ENCODE assay signal across 25 mouse cellular contexts in genomic region chr10:87046469-87046868, GRCm38 (mm10). TPM values are rescaled to one million over a fixed set of nuclear protein-coding genes. Genes with fewer than 3 reads are reported as not detected.
DNase-seq lines count a peak whose midpoint lies in the region; ATAC-seq and TF ChIP-seq lines count a peak whose summit lies in the region.
"Had no signal": no experiment of that assay in that cellular context is flagged by ENCODE, and none has a peak within 500 bp of the region (broad histone marks: within the 10 kb centered on the region; RNA-seq: fewer than 3 reads in every experiment).

No protein-coding gene starts in this region.

- no peak for TF ChIP-seq CTCF in heart, adult 2 months (IDR thresholded peaks at IDR 0.05)

- no peaks in the 10 kb centered on the region for H3K36me3 ChIP-seq in heart, embryonic 10.5 days
- no peaks in the 10 kb centered on the region for H3K36me3 ChIP-seq in heart, adult 2 months (ENCODE audit: control insufficient read depth, insufficient read depth, low read length)
- H3K36me3 ChIP-seq in forebrain, embryonic 11.5 days (ENCODE audit: control insufficient read depth, insufficient read depth, low read length), result no peaks in the 10 kb centered on the region

- H3K4me2 ChIP-seq in forebrain, embryonic 11.5 days (ENCODE audit: low read depth, low read length, severe bottlenecking), result no peak overlapping the region

- no peak for TF ChIP-seq EP300 in heart, adult 2 months (IDR thresholded peaks at IDR 0.05; ENCODE audit: insufficient read depth, low read depth, low read length)

- no peak overlapping the region for H3K9ac ChIP-seq in heart, adult 2 months (ENCODE audit: low read depth, low read length)
- no peak overlapping the region for H3K9ac ChIP-seq in forebrain, embryonic 11.5 days (ENCODE audit: low read length)
- H3K9ac ChIP-seq: liver, embryonic 14.5 days had no signal

- no peak for DNase-seq in heart, embryonic 10.5 days (ENCODE audit: low spot score)
- no peak for DNase-seq in heart, adult 2 months
- DNase-seq in ES-CJ7 (ENCODE audit: low read depth, low spot score), result peak; percentile 10
- DNase-seq in forebrain, embryonic 11.5 days (ENCODE audit: low spot score), result peak; percentile 55
- DNase-seq in mesoderm, embryonic 11.5 days (ENCODE audit: low read depth, low spot score), result peak; percentile 9
- DNase-seq in spleen, postnatal 14 days (ENCODE audit: low spot score in 2 of 2), result no peak
- no peak for DNase-seq in natural killer cell, adult 2 months (ENCODE audit: low spot score in 2 of 2)
- DNase-seq: adrenal gland, adult 8-10 months; cerebellum, adult 11 months; cerebellum, postnatal 10 days; heart, postnatal 36 days; kidney, adult 2 months; kidney, postnatal 14 days; right cerebral cortex, postnatal 25 days had no signal

- peaks cover 3% of the 10 kb centered on the region; the same call in 1 of the 2 replicates for H3K4me1 ChIP-seq in heart, embryonic 10.5 days
- H3K4me1 ChIP-seq in heart, adult 2 months (ENCODE audit: control insufficient read depth, insufficient read depth, low read length), result no peaks in the 10 kb centered on the region
- H3K4me1 ChIP-seq in forebrain, embryonic 11.5 days (replicated peaks; ENCODE audit: control insufficient read depth, insufficient read depth, low read length), result 0 out of 2 replicates have a peak, but pooled peaks cover 6% of the 10 kb centered on the region

- H3K9me3 ChIP-seq in heart, embryonic 10.5 days, result no peaks in the 10 kb centered on the region
- no peaks in the 10 kb centered on the region for H3K9me3 ChIP-seq in forebrain, embryonic 11.5 days (ENCODE audit: control insufficient read depth, low read length)

- TF ChIP-seq POLR2A in heart, adult 2 months (IDR thresholded peaks at IDR 0.05; ENCODE audit: insufficient read depth, low read depth, low read length), result no peak

- WGBS in heart, embryonic 10.5 days, result 29% methylated on average over 6 of the region's 6 CpGs
- 37% methylated on average over 6 of the region's 6 CpGs for WGBS in heart, adult 2 months
- WGBS in forebrain, embryonic 11.5 days, result 6% methylated on average over 6 of the region's 6 CpGs

- peak; percentile 79 for ATAC-seq in forebrain, embryonic 11.5 days (replicated peaks; ENCODE audit: low FRiP score)

- no peaks in the 10 kb centered on the region for H3K79me2 ChIP-seq in heart, adult 2 months (replicated peaks; ENCODE audit: control insufficient read depth, insufficient read depth, low read length)

- H3K27me3 ChIP-seq in heart, embryonic 10.5 days (ENCODE audit: insufficient read depth, poor library complexity, severe bottlenecking), result peaks cover 24% of the 10 kb centered on the region
- H3K27me3 ChIP-seq in heart, adult 2 months (ENCODE audit: control insufficient read depth, insufficient read depth, low read length), result no peaks in the 10 kb centered on the region
- H3K27me3 ChIP-seq in forebrain, embryonic 11.5 days (ENCODE audit: control insufficient read depth, insufficient read depth, low read length), result no peaks in the 10 kb centered on the region
- H3K27me3 ChIP-seq: CH12.LX had no signal

- intact Hi-C loops in heart, adult 2 months (cut with DNase I), result no loop called here

- H3K27ac ChIP-seq in heart, embryonic 10.5 days, result peak overlapping the region; percentile 37; the same call in 1 of the 2 replicates
- H3K27ac ChIP-seq in heart, adult 2 months, result no peak overlapping the region
- H3K27ac ChIP-seq in forebrain, embryonic 11.5 days (ENCODE audit: low read depth, low read length), result peak overlapping the region; percentile 67
- H3K27ac ChIP-seq: layer of hippocampus, adult 2 months; liver, embryonic 14.5 days had no signal

- H3K4me3 ChIP-seq in heart, embryonic 10.5 days, result no peak overlapping the region
- H3K4me3 ChIP-seq in heart, adult 2 months, result no peak overlapping the region
- H3K4me3 ChIP-seq in forebrain, embryonic 11.5 days (ENCODE audit: low read depth, low read length), result no peak overlapping the region
- H3K4me3 ChIP-seq: layer of hippocampus, adult 2 months had no signal

RNA-seq across cellular contexts. Expression of gene 1700113H08Rik, which starts 11.4 kb away (rescaled TPM):
- polyA plus RNA-seq in heart, embryonic 10.5 days (2016; fragmentation: Nextera tagmentation; extraction: Ambion mirVana), result not detected in 2 replicates
- not detected for total RNA-seq in heart, adult 2 months (2021)
- polyA plus RNA-seq in heart, adult 2 months (2012; rRNA removed), result 0.12 and 0.32 TPM in 2 replicates
- polyA plus RNA-seq in forebrain, embryonic 11.5 days (2014; fragmentation: Nextera tagmentation; extraction: Ambion mirVana), result not detected in 2 replicates
- total RNA-seq: adrenal gland, adult 8-10 months; CH12.LX; gastrocnemius, postnatal 4 days; heart, postnatal 36 days; layer of hippocampus, adult 2 months; left cerebral cortex, postnatal 25 days; megakaryocyte progenitor cell, adult 5-6 weeks; neutrophil, adult 5-6 weeks had no signal
- polyA plus RNA-seq: heart, embryonic 14.5 days; kidney, adult 2 months; limb, embryonic 14.5 days; liver, embryonic 14.5 days; lung, embryonic 16.5 days; stomach, embryonic 16.5 days had no signal

RNA-seq across cellular contexts. Expression of gene Stab2, which starts 38.6 kb away (rescaled TPM):
- polyA plus RNA-seq in heart, embryonic 10.5 days (2016; fragmentation: Nextera tagmentation; extraction: Ambion mirVana), result 0.71 and 4.0 TPM in 2 replicates
- total RNA-seq in heart, adult 2 months (2021), result under 1 TPM; 0.23 to 0.29 TPM
- polyA plus RNA-seq in heart, adult 2 months (2012; rRNA removed), result 0.29 and 0.53 TPM in 2 replicates
- 0.27 TPM in 1 of 2 replicates, not detected in the other for polyA plus RNA-seq in forebrain, embryonic 11.5 days (2014; fragmentation: Nextera tagmentation; extraction: Ambion mirVana)
- total RNA-seq: CH12.LX; megakaryocyte progenitor cell, adult 5-6 weeks; neutrophil, adult 5-6 weeks had no signal

Comparison
In these comparisons a context has a peak if more than half of its experiments do, and no peak if none do; other contexts are left out.
1. DNase-seq: peak in ES-CJ7 (single experiment), forebrain, embryonic 11.5 days (single experiment) and mesoderm, embryonic 11.5 days (single experiment); none in heart, embryonic 10.5 days (single experiment), heart, adult 2 months (0 of 2), spleen, postnatal 14 days (0 of 2) and natural killer cell, adult 2 months (0 of 2).